Mouse (Mus musculus): ENCODE data around the gene Akap9. TPM values are rescaled to one million over a fixed set of nuclear protein-coding genes. Genes with fewer than 3 reads are reported as not detected.

Gene Akap9
- polyA plus RNA-seq, 1 experiment from 2014 or later, result 103 TPM

DNA sequence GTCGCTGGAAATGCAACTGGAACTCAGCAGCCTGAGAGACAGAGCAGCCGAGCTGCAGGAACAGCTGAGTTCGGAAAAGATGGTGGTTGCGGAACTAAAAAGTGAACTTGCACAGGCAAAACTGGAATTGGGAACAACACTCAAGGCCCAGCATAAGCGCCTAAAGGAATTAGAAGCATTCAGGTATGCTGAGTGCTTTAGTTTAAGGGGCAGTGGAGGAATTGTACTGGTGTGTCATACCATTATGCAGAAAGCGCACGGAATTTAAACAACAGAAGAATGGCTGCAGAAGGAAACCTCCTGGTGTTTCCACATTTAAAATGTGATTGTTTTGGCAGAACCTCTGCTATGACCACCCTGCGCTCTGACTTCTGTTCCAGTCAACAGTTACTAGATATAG lies 132.5 kb downstream of the Akap9 start:
- no peaks in the 10 kb centered on the region for H3K4me1 ChIP-seq (replicated peaks; ENCODE audit: control insufficient read depth, insufficient read depth)
- H3K36me3 ChIP-seq (ENCODE audit: control insufficient read depth, insufficient read depth, low read length), result peaks cover 29% of the 10 kb centered on the region
- ATAC-seq (ENCODE audit: low FRiP score, low TSS enrichment) (no peak), DNase-seq (ENCODE audit: low spot score) (no peak)
- H3K9ac ChIP-seq (ENCODE audit: low read length), result no peak overlapping the region
- no peak overlapping the region for H3K27ac ChIP-seq (replicated peaks)
- 94% methylated on average over 8 of the region's 8 CpGs for WGBS
- H3K4me2 ChIP-seq (replicated peaks; ENCODE audit: low read depth), result no peak overlapping the region
- no peak for TF ChIP-seq EP300 (optimal IDR thresholded peaks at IDR 0.05)
- no peak for TF ChIP-seq CTCF (IDR thresholded peaks at IDR 0.05; ENCODE audit: low read depth)
- no peak overlapping the region for H3K4me3 ChIP-seq (ENCODE audit: low read depth, low read length)
- no peaks in the 10 kb centered on the region for H3K27me3 ChIP-seq (ENCODE audit: control insufficient read depth, insufficient read depth, low read length)
- no peaks in the 10 kb centered on the region for H3K9me3 ChIP-seq (ENCODE audit: control insufficient read depth, low read length)

DNA sequence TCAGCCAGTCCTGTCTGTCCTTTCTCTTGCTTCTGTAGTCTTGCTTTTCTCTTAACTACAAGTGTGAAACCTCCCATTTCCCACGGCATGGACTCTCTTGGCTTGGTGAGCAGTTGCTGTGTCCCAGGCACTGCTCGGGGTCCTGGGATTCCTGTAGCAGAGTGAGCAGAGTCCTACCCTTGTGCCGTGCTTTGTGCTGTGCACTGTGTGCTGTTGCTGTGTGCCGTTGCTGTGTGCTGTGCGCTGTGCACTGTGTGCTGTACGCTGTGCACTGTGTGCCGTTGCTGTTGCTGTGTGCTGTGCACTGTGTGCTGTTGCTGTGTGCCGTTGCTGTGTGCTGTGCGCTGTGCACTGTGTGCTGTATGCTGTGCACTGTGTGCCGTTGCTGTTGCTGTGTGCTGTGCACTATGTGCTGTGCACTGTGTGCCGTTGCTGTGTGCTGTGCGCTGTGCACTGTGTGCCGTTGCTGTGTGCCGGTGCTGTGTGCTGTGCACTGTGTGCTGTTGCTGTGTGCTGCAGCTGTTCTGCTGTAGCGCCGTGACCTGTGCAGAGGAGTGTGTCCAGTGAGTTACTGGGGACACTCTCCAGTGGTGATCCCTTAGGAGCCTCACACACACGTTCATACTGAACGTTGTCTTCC lies 138.7 kb downstream of the Akap9 start:
- TF ChIP-seq EP300 (optimal IDR thresholded peaks at IDR 0.05) (no peak), CTCF (IDR thresholded peaks at IDR 0.05; ENCODE audit: low read depth) (no peak)
- Histone ChIP-seq H3K4me2 (replicated peaks; ENCODE audit: low read depth) (no peak overlapping the region), H3K36me3 (ENCODE audit: control insufficient read depth, insufficient read depth, low read length) (peaks cover 25% of the 10 kb centered on the region), H3K4me1 (replicated peaks; ENCODE audit: control insufficient read depth, insufficient read depth) (no peaks in the 10 kb centered on the region), H3K9ac (ENCODE audit: low read length) (no peak overlapping the region), H3K27ac (replicated peaks) (no peak overlapping the region), H3K4me3 (ENCODE audit: low read depth, low read length) (no peak overlapping the region), H3K9me3 (ENCODE audit: control insufficient read depth, low read length) (no peaks in the 10 kb centered on the region), H3K27me3 (ENCODE audit: control insufficient read depth, insufficient read depth, low read length) (no peaks in the 10 kb centered on the region)
- no peak for DNase-seq (ENCODE audit: low spot score)
- WGBS, result 89% methylated on average over 18 of the region's 18 CpGs
- ATAC-seq (ENCODE audit: low FRiP score, low TSS enrichment), result no peak

DNA sequence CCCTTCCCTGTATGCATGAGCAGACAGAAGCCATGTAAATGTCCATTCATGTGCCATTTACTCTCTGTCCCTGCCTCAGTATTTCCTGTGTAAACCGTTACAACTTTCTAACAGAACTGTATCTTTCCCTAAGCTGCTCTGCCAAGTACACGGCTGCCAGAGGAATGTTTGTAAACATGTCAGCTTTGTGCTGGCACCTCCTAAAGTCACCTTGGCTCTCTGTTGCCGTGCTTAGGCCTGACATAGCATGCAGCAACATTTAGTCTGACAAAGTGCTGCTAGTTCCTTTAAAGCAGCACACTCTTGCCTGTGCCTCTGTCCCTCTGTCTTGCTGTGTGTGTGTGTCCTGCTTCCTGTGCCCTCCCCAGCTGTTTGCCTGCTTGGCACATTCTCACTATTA lies 139.3 kb downstream of the Akap9 start:
- no peaks in the 10 kb centered on the region for H3K9me3 ChIP-seq (ENCODE audit: control insufficient read depth, low read length)
- TF ChIP-seq EP300 (optimal IDR thresholded peaks at IDR 0.05) (no peak), CTCF (IDR thresholded peaks at IDR 0.05; ENCODE audit: low read depth) (no peak)
- no peaks in the 10 kb centered on the region for H3K4me1 ChIP-seq (replicated peaks; ENCODE audit: control insufficient read depth, insufficient read depth)
- DNase-seq (ENCODE audit: low spot score), result no peak
- H3K36me3 ChIP-seq (ENCODE audit: control insufficient read depth, insufficient read depth, low read length), result peaks cover 23% of the 10 kb centered on the region
- H3K27me3 ChIP-seq (ENCODE audit: control insufficient read depth, insufficient read depth, low read length), result no peaks in the 10 kb centered on the region
- no peak overlapping the region for H3K4me3 ChIP-seq (ENCODE audit: low read depth, low read length)
- H3K9ac ChIP-seq (ENCODE audit: low read length), result no peak overlapping the region
- 50% methylated on average over 3 of the region's 3 CpGs for WGBS
- ATAC-seq (ENCODE audit: low FRiP score, low TSS enrichment), result no peak
- H3K27ac ChIP-seq (replicated peaks), result no peak overlapping the region
- H3K4me2 ChIP-seq (replicated peaks; ENCODE audit: low read depth), result no peak overlapping the region

DNA sequence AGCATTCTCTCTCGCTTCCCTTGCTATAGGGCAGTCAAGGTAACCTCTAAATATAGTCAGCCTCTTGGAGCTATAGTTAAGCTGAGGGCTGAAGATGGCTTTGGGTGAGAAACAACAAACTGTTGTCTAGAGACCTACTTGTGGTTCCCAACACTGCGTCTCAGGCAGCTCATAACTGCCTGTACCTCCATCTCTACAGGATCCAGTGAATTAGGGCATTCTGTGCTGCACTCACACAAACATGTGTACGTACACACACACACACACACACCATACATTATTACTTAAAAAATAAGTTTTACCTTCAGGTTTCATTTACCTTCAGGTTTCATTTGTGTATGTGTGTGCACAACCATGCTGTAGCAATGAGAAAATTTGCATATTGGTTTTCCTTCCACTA lies 151.2 kb downstream of the Akap9 start:
- H3K27me3 ChIP-seq (ENCODE audit: control insufficient read depth, insufficient read depth, low read length), result no peaks in the 10 kb centered on the region
- 92% methylated on average over 3 of the region's 3 CpGs for WGBS
- ATAC-seq (ENCODE audit: low FRiP score, low TSS enrichment), result no peak
- H3K4me2 ChIP-seq (replicated peaks; ENCODE audit: low read depth), result no peak overlapping the region
- TF ChIP-seq EP300 (optimal IDR thresholded peaks at IDR 0.05) (no peak), CTCF (IDR thresholded peaks at IDR 0.05; ENCODE audit: low read depth) (no peak)
- H3K36me3 ChIP-seq (ENCODE audit: control insufficient read depth, insufficient read depth, low read length), result peaks cover 16% of the 10 kb centered on the region
- no peaks in the 10 kb centered on the region for H3K4me1 ChIP-seq (replicated peaks; ENCODE audit: control insufficient read depth, insufficient read depth)
- no peak overlapping the region for H3K4me3 ChIP-seq (ENCODE audit: low read depth, low read length)
- no peaks in the 10 kb centered on the region for H3K9me3 ChIP-seq (ENCODE audit: control insufficient read depth, low read length)
- no peak for DNase-seq (ENCODE audit: low spot score)
- no peak overlapping the region for H3K27ac ChIP-seq (replicated peaks)
- H3K9ac ChIP-seq (ENCODE audit: low read length), result no peak overlapping the region

DNA sequence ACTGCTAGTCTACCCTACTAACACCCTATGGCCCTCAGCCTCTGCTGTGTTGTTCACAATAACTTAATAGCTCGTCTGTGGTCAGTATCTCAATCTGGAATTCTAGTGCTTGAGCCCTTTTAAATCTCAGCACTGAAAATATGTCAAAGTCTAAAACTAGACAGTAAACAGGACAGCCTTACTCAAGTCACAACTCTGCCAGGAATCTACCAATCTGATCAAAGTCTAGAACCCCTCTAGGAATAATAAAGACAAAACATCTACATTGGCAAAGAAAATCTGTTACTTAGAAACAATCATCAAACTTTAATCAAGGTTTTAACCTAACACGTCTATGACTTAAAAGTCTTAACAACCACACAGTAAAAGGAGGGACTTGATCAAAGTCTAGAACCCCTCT lies 153.0 kb downstream of the Akap9 start:
- Histone ChIP-seq H3K36me3 (ENCODE audit: control insufficient read depth, insufficient read depth, low read length) (peaks cover 16% of the 10 kb centered on the region), H3K4me3 (ENCODE audit: low read depth, low read length) (no peak overlapping the region), H3K9ac (ENCODE audit: low read length) (no peak overlapping the region), H3K27me3 (ENCODE audit: control insufficient read depth, insufficient read depth, low read length) (no peaks in the 10 kb centered on the region), H3K27ac (replicated peaks) (no peak overlapping the region), H3K4me1 (replicated peaks; ENCODE audit: control insufficient read depth, insufficient read depth) (no peaks in the 10 kb centered on the region), H3K4me2 (replicated peaks; ENCODE audit: low read depth) (no peak overlapping the region), H3K9me3 (ENCODE audit: control insufficient read depth, low read length) (no peaks in the 10 kb centered on the region)
- TF ChIP-seq EP300 (optimal IDR thresholded peaks at IDR 0.05) (no peak), CTCF (IDR thresholded peaks at IDR 0.05; ENCODE audit: low read depth) (no peak)
- no peak for DNase-seq (ENCODE audit: low spot score)
- 81% methylated on average over 2 of the region's 2 CpGs for WGBS
- ATAC-seq (ENCODE audit: low FRiP score, low TSS enrichment), result no peak

DNA sequence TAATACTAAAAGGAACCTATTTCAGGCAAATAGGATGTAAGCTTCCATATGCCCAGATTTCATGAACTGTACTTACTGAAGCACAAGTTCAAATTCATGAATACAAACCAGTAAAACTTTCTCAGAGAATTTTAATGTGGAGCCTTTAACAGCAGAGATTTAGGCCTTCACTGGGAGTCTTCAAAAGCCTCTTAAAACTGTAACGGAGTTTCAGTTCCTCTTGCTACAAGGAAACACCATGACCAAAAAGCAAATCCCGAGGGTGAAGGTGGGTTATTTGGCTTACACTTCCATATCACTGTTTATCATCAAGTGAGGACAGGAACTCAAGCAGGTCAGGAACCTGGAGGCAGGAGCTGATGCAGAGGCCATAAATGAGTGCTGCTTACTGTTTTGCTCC lies 153.7 kb downstream of the Akap9 start:
- DNase-seq (ENCODE audit: low spot score) (no peak), ATAC-seq (ENCODE audit: low FRiP score, low TSS enrichment) (no peak)
- H3K4me2 ChIP-seq (replicated peaks; ENCODE audit: low read depth), result no peak overlapping the region
- 68% methylated on average over 2 of the region's 2 CpGs for WGBS
- H3K9me3 ChIP-seq (ENCODE audit: control insufficient read depth, low read length), result no peaks in the 10 kb centered on the region
- no peak overlapping the region for H3K9ac ChIP-seq (ENCODE audit: low read length)
- no peak for TF ChIP-seq EP300 (optimal IDR thresholded peaks at IDR 0.05)
- TF ChIP-seq CTCF (IDR thresholded peaks at IDR 0.05; ENCODE audit: low read depth), result no peak
- no peaks in the 10 kb centered on the region for H3K4me1 ChIP-seq (replicated peaks; ENCODE audit: control insufficient read depth, insufficient read depth)
- no peak overlapping the region for H3K4me3 ChIP-seq (ENCODE audit: low read depth, low read length)
- no peaks in the 10 kb centered on the region for H3K27me3 ChIP-seq (ENCODE audit: control insufficient read depth, insufficient read depth, low read length)
- H3K36me3 ChIP-seq (ENCODE audit: control insufficient read depth, insufficient read depth, low read length), result peaks cover 15% of the 10 kb centered on the region
- no peak overlapping the region for H3K27ac ChIP-seq (replicated peaks)
